Mouse (Mus musculus) spleen, adult 2 months (tissue): ENCODE measurements at regions not wholly inside any gene's neighbourhood (a gene's known extent, or its start where the extent isn't known, plus 50 kb on each side); places are given as distances from the start of the nearest gene placed in this dataset.
"Not testable (repeated sequence)": the region's sequence is repeated elsewhere in the genome, so short reads cannot be mapped to it uniquely, and the experiment has no call there.

ENCODE experiments used
- DNase-seq, 2 experiments: peaks; one replicate each; pipeline versions ENCODE4 v3.0.0 to v3.0.0-alpha.2; 2012 to 2021; ENCODE audit warnings: low spot score in 2 of 2, low read depth in 1 of 2
- H3K27ac ChIP-seq: fragments of 200-500 bp; 2 replicates; pipeline ENCODE4 v1.5.1; 2012; ENCODE audit warnings: low read length, inconsistent platforms; ENCODE audit not compliant: insufficient read depth
- H3K27me3 ChIP-seq: fragments of 200-500 bp; 2 replicates; pipeline ENCODE4 v1.6.1; 2012; ENCODE audit warnings: mild to moderate bottlenecking, moderate library complexity, low read length, inconsistent platforms; ENCODE audit not compliant: control insufficient read depth, insufficient read depth
- H3K36me3 ChIP-seq: fragments of 200-500 bp; 2 replicates; pipeline ENCODE4 v1.6.1; 2012; ENCODE audit warnings: mild to moderate bottlenecking, low read length, inconsistent platforms; ENCODE audit not compliant: control insufficient read depth, insufficient read depth
- H3K4me1 ChIP-seq: fragments of 200-500 bp; 2 replicates; pipeline ENCODE4 v1.6.1; 2011; ENCODE audit warnings: inconsistent platforms; ENCODE audit not compliant: control insufficient read depth, insufficient read depth, insufficient read length
- H3K4me3 ChIP-seq: fragments of 200-500 bp; 2 replicates; pipeline ENCODE4 v1.5.1; 2011; ENCODE audit warnings: mild to moderate bottlenecking, inconsistent platforms; ENCODE audit not compliant: insufficient read depth, insufficient read length; ENCODE audit errors: extremely low read depth
- WGBS: fragments of 180-500 bp; shearing (Covaris S2); methylation state at CpG from one replicate; pipeline ENCODE4 v1.1.7; 2018; 5-methylcytosine and 5-hydroxymethylcytosine counted together

GRCm38 (mm10) chr8:20812164-20812872, 80.2 kb upstream of the Defb33 start:
- H3K36me3 ChIP-seq = not testable (repeated sequence)

GRCm38 (mm10) chr8:20813493-20813892, 79.0 kb upstream of the Defb33 start:
- peak in 1 of 2 experiments; percentile 5 for DNase-seq
- not testable (repeated sequence) for H3K27ac ChIP-seq, H3K4me3 ChIP-seq, H3K4me1 ChIP-seq, H3K27me3 ChIP-seq, H3K36me3 ChIP-seq
- 76% methylated on average over 3 of the region's 3 CpGs for WGBS

More at GRCm38 (mm10) chr8:20812164-20812872, 80.2 kb upstream of the Defb33 start:
- H3K4me3 ChIP-seq, H3K27me3 ChIP-seq, H3K27ac ChIP-seq, DNase-seq, H3K4me1 ChIP-seq: not testable (repeated sequence)
- 80% methylated on average over 11 of the region's 11 CpGs for WGBS

DNA sequence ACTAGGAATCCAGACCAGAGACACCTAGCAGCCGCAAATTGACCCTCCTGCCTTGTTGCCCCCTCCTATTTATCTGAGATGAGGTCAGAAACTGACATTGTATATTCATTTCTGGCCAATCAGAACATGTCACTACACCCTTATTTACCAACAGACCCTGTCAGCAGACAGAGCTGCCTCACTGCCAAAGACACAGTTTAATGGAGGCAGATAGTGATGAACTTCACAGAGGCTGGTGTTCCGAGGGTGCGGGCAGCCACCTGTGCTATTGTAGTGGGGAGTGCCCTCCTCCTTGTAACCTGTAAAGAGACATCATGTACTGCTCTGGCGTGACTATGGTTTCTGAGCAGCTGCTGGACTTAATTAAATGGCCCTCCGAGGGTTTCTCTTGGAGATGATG, 70.0 kb upstream of the Defb33 start:
- H3K4me3 ChIP-seq, H3K27ac ChIP-seq, H3K36me3 ChIP-seq, H3K4me1 ChIP-seq, H3K27me3 ChIP-seq: not testable (repeated sequence)
- WGBS = 85% methylated on average over 4 of the region's 5 CpGs
- peak in 1 of 2 experiments; percentile 25 for DNase-seq

DNA sequence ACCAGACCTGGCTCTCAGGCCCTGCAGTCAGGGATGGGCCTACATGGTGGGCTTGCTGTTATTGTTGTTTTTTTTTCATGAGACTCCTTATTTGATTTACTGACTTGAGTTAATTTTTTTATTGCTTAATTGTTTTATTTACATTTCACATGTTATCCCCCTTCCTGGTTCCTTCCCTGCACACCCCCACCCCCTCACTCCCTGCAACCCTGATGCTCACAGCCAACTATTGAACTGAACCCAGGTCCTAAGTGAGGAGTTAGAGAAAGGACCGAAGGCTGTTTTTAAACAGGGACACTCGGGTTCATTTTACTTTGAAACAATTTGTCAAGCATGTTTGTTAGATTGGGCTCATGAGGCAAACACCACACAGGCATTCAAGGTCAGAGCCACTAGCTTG, 69.2 kb upstream of the Defb33 start:
- not testable (repeated sequence) for H3K36me3 ChIP-seq

DNA sequence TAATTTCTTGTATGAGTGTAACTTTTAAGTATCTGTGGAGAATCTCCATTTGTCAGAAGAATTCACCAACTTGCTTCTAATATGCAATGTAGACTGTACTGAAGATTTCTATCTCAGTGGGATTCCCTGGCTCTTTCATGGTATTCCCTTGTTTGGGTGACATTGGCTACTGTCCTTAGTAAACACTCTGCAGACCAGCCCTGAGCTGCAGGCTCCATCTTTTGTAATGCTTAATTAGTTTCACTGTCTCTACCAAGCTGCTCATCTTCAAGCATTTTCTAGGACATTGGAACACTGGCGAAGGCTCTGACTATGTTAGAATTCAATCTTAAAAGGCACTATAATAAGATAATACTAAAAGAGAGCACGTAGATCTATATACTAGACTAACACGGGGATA, 53.0 kb upstream of the Defb33 start:
- not testable (repeated sequence) for H3K27me3 ChIP-seq, H3K27ac ChIP-seq, H3K4me1 ChIP-seq, H3K4me3 ChIP-seq, H3K36me3 ChIP-seq, DNase-seq
- WGBS = 65% methylated on average over 3 of the region's 3 CpGs

More for the DNA sequence above, 69.2 kb upstream of the Defb33 start:
- 87% methylated on average over 2 of the region's 2 CpGs for WGBS
- peak in 1 of 2 experiments; percentile 4 for DNase-seq
- H3K27me3 ChIP-seq, H3K4me1 ChIP-seq, H3K27ac ChIP-seq, H3K4me3 ChIP-seq: not testable (repeated sequence)
